Mouse (Mus musculus) hindbrain, embryonic 12.5 days (tissue): ENCODE results near the gene Gm42417. TPM values are rescaled to one million over a fixed set of nuclear protein-coding genes. Genes with fewer than 3 reads are reported as not detected.
A peak's percentile ranks its signal among the peaks of the same experiment; 100 is the strongest.

ENCODE experiments used
- ATAC-seq: fragments of 200-750 bp; cut with Nextera tagmentation; 2 replicates; pipeline ENCODE4 v1.8.0; 2017; ENCODE audit warnings: moderate TSS enrichment; ENCODE audit not compliant: low FRiP score
- H3K27ac ChIP-seq: fragments of 300-500 bp; sonication (generic); 2 replicates; pipeline ENCODE4 v1.5.1; 2016; ENCODE audit warnings: mild to moderate bottlenecking
- H3K27me3 ChIP-seq: fragments of 300-500 bp; sonication (generic); 2 replicates; pipeline ENCODE4 v1.6.1; 2016; ENCODE audit warnings: mild to moderate bottlenecking
- H3K36me3 ChIP-seq: fragments of 300-500 bp; sonication (generic); 2 replicates; pipeline ENCODE4 v1.6.1; 2016; ENCODE audit warnings: mild to moderate bottlenecking
- H3K4me1 ChIP-seq: fragments of 300-500 bp; sonication (generic); 2 replicates; pipeline ENCODE4 v1.6.1; 2016
- H3K4me2 ChIP-seq: fragments of 300-500 bp; sonication (generic); replicated peaks from 2 replicates; pipeline ENCODE4 v1.6.1; 2016; ENCODE audit warnings: mild to moderate bottlenecking
- H3K4me3 ChIP-seq: fragments of 300-500 bp; sonication (generic); 2 replicates; pipeline ENCODE4 v1.5.1; 2016; ENCODE audit warnings: mild to moderate bottlenecking
- H3K9ac ChIP-seq: fragments of 300-500 bp; sonication (generic); 2 replicates; pipeline ENCODE4 v1.6.1; 2016; ENCODE audit warnings: mild to moderate bottlenecking, moderate library complexity
- H3K9me3 ChIP-seq: fragments of 300-500 bp; sonication (generic); replicated peaks from 2 replicates; pipeline ENCODE4 v1.6.1; 2016; ENCODE audit warnings: mild to moderate bottlenecking
- WGBS: fragments of 180-500 bp; shearing (Covaris S2); methylation state at CpG from one replicate; pipeline ENCODE4 v1.1.7; 2016; 5-methylcytosine and 5-hydroxymethylcytosine counted together
- polyA plus RNA-seq: library from polyadenylated mRNA; unstranded; fragments of >200 nt; fragmentation: Nextera tagmentation; extraction: Ambion mirVana; gene quantifications from 2 replicates; pipeline ENCODE4 v1.2.1, GENCODE M21; 2016

Gm42417 gene
- polyA plus RNA-seq, 1 experiment from 2014 or later = not detected

GRCm38 (mm10) chr1:36562388-36562787 lies 23.2 kb upstream of the Gm42417 start:
- no peak for ATAC-seq
- peaks cover 27% of the 10 kb centered on the region for H3K4me1 ChIP-seq

GRCm38 (mm10) chr1:36560903-36561302 lies 21.7 kb upstream of the Gm42417 start:
- Histone ChIP-seq H3K4me1 (peaks cover 25% of the 10 kb centered on the region), H3K9me3 (no peaks in the 10 kb centered on the region), H3K27me3 (0 out of 2 replicates have a peak, but pooled peaks cover 2% of the 10 kb centered on the region), H3K27ac (no peak overlapping the region), H3K9ac (no peak overlapping the region), H3K4me2 (no peak overlapping the region), H3K36me3 (no peaks in the 10 kb centered on the region), H3K4me3 (no peak overlapping the region)
- 55% methylated on average over 6 of the region's 6 CpGs for WGBS
- ATAC-seq = no peak

More at GRCm38 (mm10) chr1:36562388-36562787, 23.2 kb upstream of the Gm42417 start:
- 70% methylated on average over 4 of the region's 4 CpGs for WGBS
- Histone ChIP-seq H3K4me2 (no peak overlapping the region), H3K36me3 (no peaks in the 10 kb centered on the region), H3K27ac (no peak overlapping the region), H3K9me3 (no peaks in the 10 kb centered on the region), H3K9ac (no peak overlapping the region), H3K27me3 (0 out of 2 replicates have a peak, but pooled peaks cover 2% of the 10 kb centered on the region), H3K4me3 (no peak overlapping the region)

- no peak overlapping the region for H3K27ac ChIP-seq
- 0 out of 2 replicates have a peak, but pooled peaks cover under 1% of the 10 kb centered on the region for H3K36me3 ChIP-seq
- no peak for ATAC-seq
- H3K9ac ChIP-seq = no peak overlapping the region
- H3K27me3 ChIP-seq = 0 out of 2 replicates have a peak, but pooled peaks cover 2% of the 10 kb centered on the region
- no peaks in the 10 kb centered on the region for H3K9me3 ChIP-seq
- WGBS = 65% methylated on average over 5 of the region's 5 CpGs
- H3K4me1 ChIP-seq = peaks cover 36% of the 10 kb centered on the region
- H3K4me2 ChIP-seq = no peak overlapping the region
- no peak overlapping the region for H3K4me3 ChIP-seq
These were observed 20.7 kb upstream of the Gm42417 start for GRCm38 (mm10) chr1:36559888-36560287.

- Histone ChIP-seq H3K4me3 (no peak overlapping the region), H3K27me3 (0 out of 2 replicates have a peak, but pooled peaks cover 2% of the 10 kb centered on the region), H3K36me3 (peaks cover 7% of the 10 kb centered on the region), H3K9ac (no peak overlapping the region), H3K4me1 (peaks cover 41% of the 10 kb centered on the region), H3K9me3 (no peaks in the 10 kb centered on the region), H3K4me2 (peak overlapping the region; percentile 98), H3K27ac (peak overlapping the region; percentile 100; the same call in 1 of the 2 replicates)
- 4% methylated on average over 4 of the region's 4 CpGs for WGBS
- no peak for ATAC-seq
These were observed 20.0 kb upstream of the Gm42417 start for GRCm38 (mm10) chr1:36559256-36559655.

- Histone ChIP-seq H3K4me2 (peak within 1 kb of the TSS; percentile 98), H3K9me3 (no peaks in the 10 kb centered on the region), H3K36me3 (peaks cover 17% of the 10 kb centered on the region), H3K4me3 (peak within 1 kb of the TSS; percentile 95), H3K4me1 (peaks cover 45% of the 10 kb centered on the region), H3K27me3 (0 out of 2 replicates have a peak, but pooled peaks cover 2% of the 10 kb centered on the region), H3K27ac (peak within 1 kb of the TSS; percentile 100), H3K9ac (peak within 1 kb of the TSS; percentile 98)
- peak; percentile 70 for ATAC-seq
- 1% methylated on average over 68 of the region's 69 CpGs for WGBS
These were observed 19.1 kb upstream of the Gm42417 start, which contains the start of gene Sema4c for GRCm38 (mm10) chr1:36558031-36558993. Sema4c (minus strand) TSS chr1:36558349.

- 0 out of 2 replicates have a peak, but pooled peaks cover 2% of the 10 kb centered on the region for H3K27me3 ChIP-seq
- peak overlapping the region; percentile 100 for H3K27ac ChIP-seq
- peaks cover 24% of the 10 kb centered on the region for H3K36me3 ChIP-seq
- peak; percentile 62 for ATAC-seq
- peak overlapping the region; percentile 98 for H3K9ac ChIP-seq
- no peaks in the 10 kb centered on the region for H3K9me3 ChIP-seq
- peak overlapping the region; percentile 95 for H3K4me3 ChIP-seq
- peaks cover 47% of the 10 kb centered on the region for H3K4me1 ChIP-seq
- 1% methylated on average over 48 of the region's 48 CpGs for WGBS
- H3K4me2 ChIP-seq = peak overlapping the region; percentile 98
These were observed 18.3 kb upstream of the Gm42417 start for GRCm38 (mm10) chr1:36557457-36558011.

GRCm38 (mm10) chr1:36556553-36557456 lies 17.6 kb upstream of the Gm42417 start:
- WGBS = under 1% methylated on average over 52 of the region's 52 CpGs
- peak overlapping the region; percentile 95 for H3K4me3 ChIP-seq
- H3K36me3 ChIP-seq = peaks cover 32% of the 10 kb centered on the region
- peaks cover 47% of the 10 kb centered on the region for H3K4me1 ChIP-seq
- peak; percentile 81 for ATAC-seq
- H3K9ac ChIP-seq = peak overlapping the region; percentile 98
- H3K27ac ChIP-seq = peak overlapping the region; percentile 100
- 0 out of 2 replicates have a peak, but pooled peaks cover 2% of the 10 kb centered on the region for H3K27me3 ChIP-seq
- H3K9me3 ChIP-seq = no peaks in the 10 kb centered on the region
- peak overlapping the region; percentile 98 for H3K4me2 ChIP-seq

- Histone ChIP-seq H3K4me1 (peaks cover 51% of the 10 kb centered on the region), H3K27me3 (0 out of 2 replicates have a peak, but pooled peaks cover 2% of the 10 kb centered on the region)
- WGBS = 5% methylated on average over 8 of the region's 8 CpGs
These were observed 16.7 kb upstream of the Gm42417 start for GRCm38 (mm10) chr1:36555798-36556395.

GRCm38 (mm10) chr1:36554633-36555399 lies 15.6 kb upstream of the Gm42417 start:
- 0 out of 2 replicates have a peak, but pooled peaks cover 2% of the 10 kb centered on the region for H3K27me3 ChIP-seq
- H3K4me1 ChIP-seq = peaks cover 53% of the 10 kb centered on the region
- H3K4me3 ChIP-seq = peak overlapping the region; percentile 95
- no peaks in the 10 kb centered on the region for H3K9me3 ChIP-seq
- 75% methylated on average over 21 of the region's 21 CpGs for WGBS
- peaks cover 52% of the 10 kb centered on the region for H3K36me3 ChIP-seq
- H3K9ac ChIP-seq = peak overlapping the region; percentile 98
- H3K27ac ChIP-seq = peak overlapping the region; percentile 49
- no peak for ATAC-seq
- peak overlapping the region; percentile 98 for H3K4me2 ChIP-seq

More at GRCm38 (mm10) chr1:36555798-36556395, 16.7 kb upstream of the Gm42417 start:
- peaks cover 41% of the 10 kb centered on the region for H3K36me3 ChIP-seq
- H3K4me2 ChIP-seq = peak overlapping the region; percentile 98
- no peaks in the 10 kb centered on the region for H3K9me3 ChIP-seq
- peak overlapping the region; percentile 95 for H3K4me3 ChIP-seq
- peak overlapping the region; percentile 100 for H3K27ac ChIP-seq
- no peak for ATAC-seq
- H3K9ac ChIP-seq = peak overlapping the region; percentile 98

- WGBS = 89% methylated on average over 16 of the region's 16 CpGs
- no peak overlapping the region for H3K4me2 ChIP-seq
- no peaks in the 10 kb centered on the region for H3K27me3 ChIP-seq
- H3K4me1 ChIP-seq = peaks cover 59% of the 10 kb centered on the region
- H3K9ac ChIP-seq = no peak overlapping the region
- no peaks in the 10 kb centered on the region for H3K9me3 ChIP-seq
- no peak for ATAC-seq
- H3K4me3 ChIP-seq = no peak overlapping the region
- H3K36me3 ChIP-seq = peaks cover 64% of the 10 kb centered on the region
- no peak overlapping the region for H3K27ac ChIP-seq
These were observed 13.3 kb upstream of the Gm42417 start for GRCm38 (mm10) chr1:36552506-36552905.
